Comparison of ENCODE assay signal across 8 mouse cellular contexts in genomic region chr2:128967661-128968441, GRCm38 (mm10). TPM values are rescaled to one million over a fixed set of nuclear protein-coding genes. Genes with fewer than 3 reads are reported as not detected.
DNase-seq lines count a peak whose midpoint lies in the region; ATAC-seq and TF ChIP-seq lines count a peak whose summit lies in the region.

Gene Gm10762 (minus strand): TSS chr2:128967725.

- H3K27ac ChIP-seq in forebrain, embryonic 12.5 days: peak within 1 kb of the TSS; percentile 100
- H3K27ac ChIP-seq in heart, postnatal 0 days (ENCODE audit: low read depth): peak within 1 kb of the TSS; percentile 100
- peak within 1 kb of the TSS; percentile 100 for H3K27ac ChIP-seq in neural tube, embryonic 14.5 days (ENCODE audit: low read depth, low read length)

- H3K4me2 ChIP-seq in forebrain, embryonic 12.5 days: peak within 1 kb of the TSS; percentile 57
- peak within 1 kb of the TSS; percentile 61 for H3K4me2 ChIP-seq in heart, postnatal 0 days (ENCODE audit: low read depth, low read length)
- H3K4me2 ChIP-seq in neural tube, embryonic 14.5 days (ENCODE audit: low read depth, low read length): peak within 1 kb of the TSS; percentile 64

- no peaks in the 10 kb centered on the region for H3K27me3 ChIP-seq in forebrain, embryonic 12.5 days
- H3K27me3 ChIP-seq in heart, postnatal 0 days (ENCODE audit: control insufficient read depth, insufficient read depth, low read length): no peaks in the 10 kb centered on the region
- no peaks in the 10 kb centered on the region for H3K27me3 ChIP-seq in neural tube, embryonic 14.5 days (ENCODE audit: control insufficient read depth, insufficient read depth, low read length)

- H3K4me3 ChIP-seq in forebrain, embryonic 12.5 days (replicated peaks): peak within 1 kb of the TSS; percentile 85
- H3K4me3 ChIP-seq in heart, postnatal 0 days (ENCODE audit: low read depth, low read length): peak within 1 kb of the TSS; percentile 82
- peak within 1 kb of the TSS; percentile 91 for H3K4me3 ChIP-seq in neural tube, embryonic 14.5 days (ENCODE audit: low read depth, low read length)

- under 1% methylated on average over 66 of the region's 80 CpGs for WGBS in forebrain, embryonic 12.5 days
- under 1% methylated on average over 77 of the region's 80 CpGs for WGBS in heart, postnatal 0 days
- 1% methylated on average over 66 of the region's 80 CpGs for WGBS in neural tube, embryonic 14.5 days

- DNase-seq in CD8-positive naive resting alpha-beta T cell, adult 2 months (ENCODE audit: low read depth in 2 of 2, low spot score in 2 of 2): peak; percentile 9 to 39
- peak; percentile 57 for DNase-seq in c-Kit-negative CD71-positive TER-119-positive erythroid progenitor cells, embryonic 14.5 days (ENCODE audit: low read depth, low spot score)
- peak; percentile 58 for DNase-seq in heart, postnatal 0 days (ENCODE audit: low spot score)
- DNase-seq in kidney, postnatal 4 days: peak; percentile 86 to 91
- peak; percentile 85 to 88 for DNase-seq in lung, adult 18-20 months
- DNase-seq in testis, postnatal 10 days (ENCODE audit: low spot score): peak; percentile 87

- H3K4me1 ChIP-seq in forebrain, embryonic 12.5 days: peaks cover 13% of the 10 kb centered on the region
- H3K4me1 ChIP-seq in heart, postnatal 0 days (ENCODE audit: control insufficient read depth, insufficient read depth): peaks cover 3% of the 10 kb centered on the region; the same call in 1 of the 2 replicates
- peaks cover 11% of the 10 kb centered on the region for H3K4me1 ChIP-seq in neural tube, embryonic 14.5 days (ENCODE audit: control insufficient read depth, insufficient read depth, low read length)

- TF ChIP-seq EP300 in heart, postnatal 0 days (IDR thresholded peaks at IDR 0.05; ENCODE audit: low read depth): no peak

- peak; percentile 82 for ATAC-seq in forebrain, embryonic 12.5 days (ENCODE audit: low FRiP score)
- peak; percentile 85 for ATAC-seq in heart, postnatal 0 days (ENCODE audit: insufficient read depth, low read depth)
- ATAC-seq in neural tube, embryonic 14.5 days (ENCODE audit: low read depth): peak; percentile 74

- TF ChIP-seq CTCF in heart, postnatal 0 days (IDR thresholded peaks at IDR 0.05; ENCODE audit: low read depth): no peak

- no peaks in the 10 kb centered on the region for H3K9me3 ChIP-seq in forebrain, embryonic 12.5 days
- H3K9me3 ChIP-seq in heart, postnatal 0 days (replicated peaks; ENCODE audit: control insufficient read depth, low read length): no peaks in the 10 kb centered on the region
- H3K9me3 ChIP-seq in neural tube, embryonic 14.5 days (ENCODE audit: control insufficient read depth, low read length): no peaks in the 10 kb centered on the region

- H3K9ac ChIP-seq in forebrain, embryonic 12.5 days: peak within 1 kb of the TSS; percentile 99
- peak within 1 kb of the TSS; percentile 96 for H3K9ac ChIP-seq in heart, postnatal 0 days (replicated peaks; ENCODE audit: low read depth, low read length)
- peak within 1 kb of the TSS; percentile 100 for H3K9ac ChIP-seq in neural tube, embryonic 14.5 days (replicated peaks; ENCODE audit: low read depth, low read length)

- H3K36me3 ChIP-seq in forebrain, embryonic 12.5 days (replicated peaks): no peaks in the 10 kb centered on the region
- no peaks in the 10 kb centered on the region for H3K36me3 ChIP-seq in heart, postnatal 0 days (replicated peaks; ENCODE audit: control insufficient read depth, insufficient read depth, low read length)
- no peaks in the 10 kb centered on the region for H3K36me3 ChIP-seq in neural tube, embryonic 14.5 days (ENCODE audit: control insufficient read depth, insufficient read depth, low read length)

RNA-seq across cellular contexts. Expression of gene Gm10762, which starts in this region (rescaled TPM):
- polyA plus RNA-seq in forebrain, embryonic 12.5 days (2016; fragmentation: Nextera tagmentation; extraction: Ambion mirVana): 29.1 and 30.7 TPM in 2 replicates
- 7.7 and 31.0 TPM in 2 replicates for total RNA-seq in heart, postnatal 0 days (2014; rRNA removed; ENCODE audit: low replicate concordance)
- polyA plus RNA-seq in heart, postnatal 0 days (2015; fragmentation: Nextera tagmentation; extraction: Ambion mirVana): 15.0 and 19.0 TPM in 2 replicates
- 22.3 and 22.8 TPM in 2 replicates for polyA plus RNA-seq in neural tube, embryonic 14.5 days (2014; fragmentation: Nextera tagmentation; extraction: Ambion mirVana)

Comparison
In these comparisons a context has a peak if more than half of its experiments do, and no peak if none do; other contexts are left out.
1. Peak in every context shown above with its lines: DNase-seq, ATAC-seq, H3K4me3 ChIP-seq and H3K27ac ChIP-seq.
2. DNase-seq: peak in every context shown above with its lines; median percentile 88 in kidney, postnatal 4 days; 87 in testis, postnatal 10 days; 86 in lung, adult 18-20 months; 58 in heart, postnatal 0 days; 57 in c-Kit-negative CD71-positive TER-119-positive erythroid progenitor cells, embryonic 14.5 days; 24 in CD8-positive naive resting alpha-beta T cell, adult 2 months.